Comparison of ENCODE assay signal across 8 mouse cellular contexts in genomic region chr7:127476855-127477254, GRCm38 (mm10). TPM values are rescaled to one million over a fixed set of nuclear protein-coding genes. Genes with fewer than 3 reads are reported as not detected.
A peak's percentile ranks its signal among the peaks of the same experiment; 100 is the strongest.
DNase-seq lines count a peak whose midpoint lies in the region; ATAC-seq and TF ChIP-seq lines count a peak whose summit lies in the region.

No protein-coding gene starts in this region.

- no peak for ATAC-seq in hindbrain, embryonic 12.5 days (ENCODE audit: low FRiP score)
- no peak for ATAC-seq in midbrain, embryonic 11.5 days (ENCODE audit: low FRiP score)
- ATAC-seq in inflammation-experienced regulatory T-cells, adult 6 months, result no peak

- no peak for DNase-seq in kidney, adult 2 months
- DNase-seq in kidney, postnatal 4 days, result no peak
- DNase-seq in embryonic facial prominence, embryonic 10.5 days (ENCODE audit: low spot score), result no peak
- DNase-seq in midbrain, embryonic 11.5 days (ENCODE audit: low spot score, missing footprints), result no peak
- no peak for DNase-seq in right cerebral cortex, postnatal 36 days (ENCODE audit: low spot score in 2 of 2)
- no peak for DNase-seq in layer of hippocampus, adult 11-12 months (ENCODE audit: low spot score)

- no peak for TF ChIP-seq POLR2A in kidney, adult 2 months (IDR thresholded peaks at IDR 0.05; ENCODE audit: low read depth, low read length)

- no peak overlapping the region for H3K4me3 ChIP-seq in kidney, adult 2 months (ENCODE audit: insufficient read depth, low read depth, low read length)
- H3K4me3 ChIP-seq in embryonic facial prominence, embryonic 10.5 days, result peak overlapping the region; percentile 99
- peak overlapping the region; percentile 99 for H3K4me3 ChIP-seq in hindbrain, embryonic 12.5 days
- peak overlapping the region; percentile 68; the same call in 1 of the 2 replicates for H3K4me3 ChIP-seq in midbrain, embryonic 11.5 days (ENCODE audit: low read depth, low read length)

- H3K4me1 ChIP-seq in kidney, adult 2 months (ENCODE audit: control insufficient read depth, insufficient read depth, low read length), result peaks cover 17% of the 10 kb centered on the region; the same call in 1 of the 2 replicates
- H3K4me1 ChIP-seq in embryonic facial prominence, embryonic 10.5 days, result peaks cover 42% of the 10 kb centered on the region
- peaks cover 38% of the 10 kb centered on the region for H3K4me1 ChIP-seq in hindbrain, embryonic 12.5 days
- peaks cover 23% of the 10 kb centered on the region for H3K4me1 ChIP-seq in midbrain, embryonic 11.5 days (ENCODE audit: control insufficient read depth, insufficient read depth, low read length)

- 47% methylated on average over 4 of the region's 4 CpGs for WGBS in kidney, adult 2 months
- 85% methylated on average over 4 of the region's 4 CpGs for WGBS in embryonic facial prominence, embryonic 10.5 days
- WGBS in hindbrain, embryonic 12.5 days, result 89% methylated on average over 4 of the region's 4 CpGs
- 83% methylated on average over 4 of the region's 4 CpGs for WGBS in midbrain, embryonic 11.5 days

- 0 out of 2 replicates have a peak overlapping the region, but pooled peaks have one; percentile 35 for H3K9ac ChIP-seq in hindbrain, embryonic 12.5 days
- H3K9ac ChIP-seq in midbrain, embryonic 11.5 days (ENCODE audit: low read length), result peak overlapping the region; percentile 80; the same call in 1 of the 2 replicates

- H3K4me2 ChIP-seq in hindbrain, embryonic 12.5 days (replicated peaks), result peak overlapping the region; percentile 100
- peak overlapping the region; percentile 99 for H3K4me2 ChIP-seq in midbrain, embryonic 11.5 days

- peak overlapping the region; percentile 61 for H3K27ac ChIP-seq in kidney, adult 2 months (ENCODE audit: insufficient read depth, low read depth, low read length)
- H3K27ac ChIP-seq in embryonic facial prominence, embryonic 10.5 days (replicated peaks), result no peak overlapping the region
- H3K27ac ChIP-seq in hindbrain, embryonic 12.5 days, result no peak overlapping the region
- no peak overlapping the region for H3K27ac ChIP-seq in midbrain, embryonic 11.5 days (ENCODE audit: low read depth, low read length)

- H3K9me3 ChIP-seq in embryonic facial prominence, embryonic 10.5 days, result no peaks in the 10 kb centered on the region
- H3K9me3 ChIP-seq in hindbrain, embryonic 12.5 days (replicated peaks), result no peaks in the 10 kb centered on the region
- H3K9me3 ChIP-seq in midbrain, embryonic 11.5 days (ENCODE audit: control insufficient read depth, low read length), result no peaks in the 10 kb centered on the region

- no peaks in the 10 kb centered on the region for H3K27me3 ChIP-seq in kidney, adult 2 months (replicated peaks; ENCODE audit: control insufficient read depth, insufficient read depth, low read length)
- no peaks in the 10 kb centered on the region for H3K27me3 ChIP-seq in embryonic facial prominence, embryonic 10.5 days (replicated peaks; ENCODE audit: low read depth, poor library complexity, severe bottlenecking)
- H3K27me3 ChIP-seq in hindbrain, embryonic 12.5 days, result no peaks in the 10 kb centered on the region
- H3K27me3 ChIP-seq in midbrain, embryonic 11.5 days (ENCODE audit: control insufficient read depth, insufficient read depth, low read length), result no peaks in the 10 kb centered on the region

- H3K36me3 ChIP-seq in kidney, adult 2 months (ENCODE audit: control insufficient read depth, insufficient read depth, low read length), result no peaks in the 10 kb centered on the region; the same call in none of the 2 replicates
- peaks cover 63% of the 10 kb centered on the region for H3K36me3 ChIP-seq in embryonic facial prominence, embryonic 10.5 days (replicated peaks)
- peaks cover 48% of the 10 kb centered on the region for H3K36me3 ChIP-seq in hindbrain, embryonic 12.5 days
- H3K36me3 ChIP-seq in midbrain, embryonic 11.5 days (ENCODE audit: control insufficient read depth, insufficient read depth, low read length), result peaks cover 24% of the 10 kb centered on the region

- TF ChIP-seq CTCF in kidney, adult 2 months (conservative IDR thresholded peaks at IDR 0.05; ENCODE audit: insufficient read depth, insufficient read length, low read depth, low read length), result no peak

RNA-seq across cellular contexts. Expression of gene Fbrs, which starts 2.1 kb away (rescaled TPM):
- 19.1 and 23.7 TPM in 2 replicates for polyA plus RNA-seq in kidney, adult 2 months (2012; rRNA removed)
- 8.6 and 9.0 TPM in 2 replicates for polyA plus RNA-seq in embryonic facial prominence, embryonic 10.5 days (2016; fragmentation: Nextera tagmentation; extraction: Ambion mirVana)
- polyA plus RNA-seq in hindbrain, embryonic 12.5 days (2016; fragmentation: Nextera tagmentation; extraction: Ambion mirVana), result 14.4 and 15.6 TPM in 2 replicates
- polyA plus RNA-seq in midbrain, embryonic 11.5 days (2014; fragmentation: Nextera tagmentation; extraction: Ambion mirVana), result 9.8 and 10.7 TPM in 2 replicates
- 10 to 100 TPM; 17.7 to 30.0 (median 19.5) TPM for polyA plus RNA-seq in inflammation-experienced regulatory T-cells, adult 6 months (2017; shearing (Covaris generic))

RNA-seq across cellular contexts. Expression of gene Prr14, which starts 17.4 kb away (rescaled TPM):
- 58.7 and 62.6 TPM in 2 replicates for polyA plus RNA-seq in kidney, adult 2 months (2012; rRNA removed)
- polyA plus RNA-seq in embryonic facial prominence, embryonic 10.5 days (2016; fragmentation: Nextera tagmentation; extraction: Ambion mirVana), result 46.3 and 47.9 TPM in 2 replicates
- 55.4 and 56.3 TPM in 2 replicates for polyA plus RNA-seq in hindbrain, embryonic 12.5 days (2016; fragmentation: Nextera tagmentation; extraction: Ambion mirVana)
- 70.3 and 72.4 TPM in 2 replicates for polyA plus RNA-seq in midbrain, embryonic 11.5 days (2014; fragmentation: Nextera tagmentation; extraction: Ambion mirVana)
- polyA plus RNA-seq in inflammation-experienced regulatory T-cells, adult 6 months (2017; shearing (Covaris generic)), result 100 to 1,000 TPM; 151 to 194 (median 184) TPM

RNA-seq across cellular contexts. Expression of gene Zfp689, which starts 27.9 kb away (rescaled TPM):
- polyA plus RNA-seq in kidney, adult 2 months (2012; rRNA removed), result 3.0 and 3.4 TPM in 2 replicates
- 13.4 and 17.7 TPM in 2 replicates for polyA plus RNA-seq in embryonic facial prominence, embryonic 10.5 days (2016; fragmentation: Nextera tagmentation; extraction: Ambion mirVana)
- polyA plus RNA-seq in hindbrain, embryonic 12.5 days (2016; fragmentation: Nextera tagmentation; extraction: Ambion mirVana), result 16.3 and 17.7 TPM in 2 replicates
- polyA plus RNA-seq in midbrain, embryonic 11.5 days (2014; fragmentation: Nextera tagmentation; extraction: Ambion mirVana), result 12.6 and 15.0 TPM in 2 replicates
- 1 to 10 TPM; 4.3 to 5.0 (median 4.7) TPM for polyA plus RNA-seq in inflammation-experienced regulatory T-cells, adult 6 months (2017; shearing (Covaris generic))

RNA-seq across cellular contexts. Expression of gene Srcap, which starts 34.9 kb away (rescaled TPM):
- polyA plus RNA-seq in kidney, adult 2 months (2012; rRNA removed), result 17.0 and 18.6 TPM in 2 replicates
- 55.8 and 62.8 TPM in 2 replicates for polyA plus RNA-seq in embryonic facial prominence, embryonic 10.5 days (2016; fragmentation: Nextera tagmentation; extraction: Ambion mirVana)
- polyA plus RNA-seq in hindbrain, embryonic 12.5 days (2016; fragmentation: Nextera tagmentation; extraction: Ambion mirVana), result 90.8 and 96.2 TPM in 2 replicates
- polyA plus RNA-seq in midbrain, embryonic 11.5 days (2014; fragmentation: Nextera tagmentation; extraction: Ambion mirVana), result 49.6 and 52.1 TPM in 2 replicates
- 10 to 100 TPM in 1 of 3 experiments, 1 to 10 TPM in 2; 6.2 to 19.0 (median 9.0) TPM for polyA plus RNA-seq in inflammation-experienced regulatory T-cells, adult 6 months (2017; shearing (Covaris generic))

RNA-seq across cellular contexts. Expression of gene Gm42715, which starts 42.5 kb away (rescaled TPM):
- polyA plus RNA-seq in kidney, adult 2 months (2012; rRNA removed), result 12.5 and 13.1 TPM in 2 replicates
- 16.6 and 17.8 TPM in 2 replicates for polyA plus RNA-seq in embryonic facial prominence, embryonic 10.5 days (2016; fragmentation: Nextera tagmentation; extraction: Ambion mirVana)
- 16.7 and 16.9 TPM in 2 replicates for polyA plus RNA-seq in hindbrain, embryonic 12.5 days (2016; fragmentation: Nextera tagmentation; extraction: Ambion mirVana)
- 19.2 and 20.2 TPM in 2 replicates for polyA plus RNA-seq in midbrain, embryonic 11.5 days (2014; fragmentation: Nextera tagmentation; extraction: Ambion mirVana)
- 10 to 100 TPM; 22.6 to 29.7 (median 25.3) TPM for polyA plus RNA-seq in inflammation-experienced regulatory T-cells, adult 6 months (2017; shearing (Covaris generic))
